ENCODE assay signal across 9 mouse cellular contexts in the genomic region with DNA sequence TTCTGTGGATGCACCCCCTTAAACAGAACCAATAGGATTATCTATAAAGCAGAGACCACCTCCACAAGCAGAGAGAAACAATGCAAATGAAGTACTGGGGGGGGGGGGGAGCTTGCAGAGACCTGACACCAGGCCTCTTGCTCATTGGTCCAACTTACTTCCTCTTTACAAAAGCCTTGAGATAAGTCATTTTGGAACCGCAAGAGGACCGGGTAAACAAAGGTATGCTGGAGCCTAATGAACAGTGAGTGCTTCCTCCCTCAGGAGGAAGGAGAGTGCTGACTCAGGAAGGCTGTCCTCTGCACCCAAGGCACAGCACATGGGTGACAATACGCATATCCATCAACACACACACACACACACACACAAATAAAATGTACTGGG. TPM values are rescaled to one million over a fixed set of nuclear protein-coding genes. Genes with fewer than 3 reads are reported as not detected.
A peak's percentile ranks its signal among the peaks of the same experiment; 100 is the strongest.
DNase-seq lines count a peak whose midpoint lies in the region; ATAC-seq and TF ChIP-seq lines count a peak whose summit lies in the region.
"Had no signal": no experiment of that assay in that cellular context is flagged by ENCODE, and none has a peak within 500 bp of the region (broad histone marks: within the 10 kb centered on the region; RNA-seq: fewer than 3 reads in every experiment).

No protein-coding gene starts in this region.

- TF ChIP-seq POLR2A in lung, adult 2 months (IDR thresholded peaks at IDR 0.05; ENCODE audit: borderline replicate concordance, extremely low read depth, low read depth, low read length): no peak

- peak overlapping the region; percentile 80 for H3K4me3 ChIP-seq in forebrain, embryonic 10.5 days
- H3K4me3 ChIP-seq in forebrain, embryonic 14.5 days (ENCODE audit: low read depth, low read length): no peak overlapping the region
- no peak overlapping the region for H3K4me3 ChIP-seq in lung, adult 2 months (replicated peaks; ENCODE audit: extremely low read depth, low read depth, low read length)
- H3K4me3 ChIP-seq in heart, postnatal 0 days (ENCODE audit: low read depth, low read length): no peak overlapping the region; the same call in 1 of the 2 replicates

- DNase-seq in forebrain, embryonic 10.5 days (ENCODE audit: extremely low spot score, low spot score): no peak
- DNase-seq in forebrain, embryonic 14.5 days (ENCODE audit: low spot score): no peak
- peak; percentile 34 for DNase-seq in lung, postnatal 25 days (ENCODE audit: low spot score)
- DNase-seq in lung, adult 2 months: no peak
- DNase-seq in heart, postnatal 0 days (ENCODE audit: low spot score): no peak
- no peak for DNase-seq in cerebellum, adult 11-12 months
- DNase-seq in ovary, postnatal 14 days (ENCODE audit: low spot score): no peak

- no peak for ATAC-seq in forebrain, embryonic 14.5 days
- ATAC-seq in heart, postnatal 0 days (ENCODE audit: insufficient read depth, low read depth): no peak
- ATAC-seq in monocyte, adult 5-6 weeks (replicated peaks; ENCODE audit: insufficient number of reproducible peaks, low FRiP score, low TSS enrichment, poor library complexity, severe bottlenecking): peak; percentile 23

- H3K9me3 ChIP-seq in forebrain, embryonic 10.5 days: peaks cover 6% of the 10 kb centered on the region; the same call in 1 of the 2 replicates
- no peaks in the 10 kb centered on the region for H3K9me3 ChIP-seq in forebrain, embryonic 14.5 days (replicated peaks; ENCODE audit: control insufficient read depth, low read length)
- H3K9me3 ChIP-seq in heart, postnatal 0 days (replicated peaks; ENCODE audit: control insufficient read depth, low read length): no peaks in the 10 kb centered on the region
- H3K9me3 ChIP-seq: limb, embryonic 15.5 days had no signal

- peaks cover 43% of the 10 kb centered on the region for H3K4me1 ChIP-seq in forebrain, embryonic 10.5 days
- peaks cover 16% of the 10 kb centered on the region for H3K4me1 ChIP-seq in forebrain, embryonic 14.5 days (ENCODE audit: control insufficient read depth, insufficient read depth, low read length)
- peaks cover 2% of the 10 kb centered on the region for H3K4me1 ChIP-seq in lung, adult 2 months (ENCODE audit: control insufficient read depth, insufficient read depth, low read length)
- peaks cover 22% of the 10 kb centered on the region for H3K4me1 ChIP-seq in heart, postnatal 0 days (ENCODE audit: control insufficient read depth, insufficient read depth)

- whole genome bisulfite sequencing in forebrain, embryonic 10.5 days: 25% methylated on average over 3 of the region's 3 CpGs
- WGBS in forebrain, embryonic 14.5 days: 25% methylated on average over 3 of the region's 3 CpGs
- 14% methylated on average over 3 of the region's 3 CpGs for WGBS in lung, adult 2 months
- 21% methylated on average over 3 of the region's 3 CpGs for WGBS in heart, postnatal 0 days

- no peak overlapping the region for H3K4me2 ChIP-seq in forebrain, embryonic 14.5 days (ENCODE audit: low read length)
- peak overlapping the region; percentile 69 for H3K4me2 ChIP-seq in heart, postnatal 0 days (ENCODE audit: low read depth, low read length)

- peaks cover 57% of the 10 kb centered on the region for H3K27me3 ChIP-seq in forebrain, embryonic 10.5 days (ENCODE audit: poor library complexity, severe bottlenecking)
- H3K27me3 ChIP-seq in forebrain, embryonic 14.5 days (replicated peaks; ENCODE audit: control insufficient read depth, insufficient read depth, low read length): peaks cover 21% of the 10 kb centered on the region
- H3K27me3 ChIP-seq in heart, postnatal 0 days (ENCODE audit: control insufficient read depth, insufficient read depth, low read length): peaks cover 5% of the 10 kb centered on the region

- no peak overlapping the region for H3K27ac ChIP-seq in forebrain, embryonic 10.5 days
- H3K27ac ChIP-seq in forebrain, embryonic 14.5 days (ENCODE audit: low read depth, low read length): no peak overlapping the region
- H3K27ac ChIP-seq in heart, postnatal 0 days (ENCODE audit: low read depth): peak overlapping the region; percentile 61; the same call in 1 of the 2 replicates

- no peak for TF ChIP-seq CTCF in lung, adult 2 months (IDR thresholded peaks at IDR 0.05; ENCODE audit: insufficient read depth, low read length)
- no peak for TF ChIP-seq CTCF in heart, postnatal 0 days (IDR thresholded peaks at IDR 0.05; ENCODE audit: low read depth)

- peaks cover 10% of the 10 kb centered on the region for H3K36me3 ChIP-seq in forebrain, embryonic 10.5 days (replicated peaks)
- peaks cover 11% of the 10 kb centered on the region; the same call in 1 of the 2 replicates for H3K36me3 ChIP-seq in forebrain, embryonic 14.5 days (ENCODE audit: control insufficient read depth, insufficient read depth, low read length)
- no peaks in the 10 kb centered on the region for H3K36me3 ChIP-seq in heart, postnatal 0 days (replicated peaks; ENCODE audit: control insufficient read depth, insufficient read depth, low read length)

- no peak for TF ChIP-seq EP300 in heart, postnatal 0 days (IDR thresholded peaks at IDR 0.05; ENCODE audit: low read depth)

- no peak overlapping the region for H3K9ac ChIP-seq in forebrain, embryonic 14.5 days (ENCODE audit: low read length)
- H3K9ac ChIP-seq in heart, postnatal 0 days (replicated peaks; ENCODE audit: low read depth, low read length): no peak overlapping the region
- H3K9ac ChIP-seq: limb, embryonic 15.5 days had no signal

RNA-seq across cellular contexts. Expression of gene Gm20479, which starts 0.4 kb away (rescaled TPM):
- polyA plus RNA-seq in forebrain, embryonic 10.5 days (2016; fragmentation: Nextera tagmentation; extraction: Ambion mirVana): 1.4 TPM in 1 of 2 replicates, not detected in the other
- polyA plus RNA-seq in forebrain, embryonic 14.5 days (2014; fragmentation: Nextera tagmentation; extraction: Ambion mirVana): 0.38 TPM in 1 of 2 replicates, not detected in the other
- polyA plus RNA-seq in lung, adult 2 months (2012; rRNA removed): not detected in 2 replicates
- 2.0 TPM in 1 of 2 replicates, not detected in the other for total RNA-seq in heart, postnatal 0 days (2014; rRNA removed; ENCODE audit: low replicate concordance)
- polyA plus RNA-seq in heart, postnatal 0 days (2015; fragmentation: Nextera tagmentation; extraction: Ambion mirVana): 0.46 TPM in 1 of 2 replicates, not detected in the other
- total RNA-seq in monocyte, adult 5-6 weeks (2017): not detected in 3 replicates

RNA-seq across cellular contexts. Expression of gene Shkbp1, which starts 1.8 kb away (rescaled TPM):
- polyA plus RNA-seq in forebrain, embryonic 10.5 days (2016; fragmentation: Nextera tagmentation; extraction: Ambion mirVana): 62.4 and 67.7 TPM in 2 replicates
- 52.4 and 66.4 TPM in 2 replicates for polyA plus RNA-seq in forebrain, embryonic 14.5 days (2014; fragmentation: Nextera tagmentation; extraction: Ambion mirVana)
- polyA plus RNA-seq in lung, adult 2 months (2012; rRNA removed): 76.4 and 85.1 TPM in 2 replicates
- total RNA-seq in heart, postnatal 0 days (2014; rRNA removed; ENCODE audit: low replicate concordance): 16.7 and 21.0 TPM in 2 replicates
- polyA plus RNA-seq in heart, postnatal 0 days (2015; fragmentation: Nextera tagmentation; extraction: Ambion mirVana): 14.2 and 18.3 TPM in 2 replicates
- 33.3 to 47.0 TPM (median 39.9 TPM) in 3 replicates for total RNA-seq in monocyte, adult 5-6 weeks (2017)

RNA-seq across cellular contexts. Expression of gene Ltbp4, which starts 20.1 kb away (rescaled TPM):
- 8.5 and 11.1 TPM in 2 replicates for polyA plus RNA-seq in forebrain, embryonic 10.5 days (2016; fragmentation: Nextera tagmentation; extraction: Ambion mirVana)
- polyA plus RNA-seq in forebrain, embryonic 14.5 days (2014; fragmentation: Nextera tagmentation; extraction: Ambion mirVana): 8.0 and 11.0 TPM in 2 replicates
- 496 and 612 TPM in 2 replicates for polyA plus RNA-seq in lung, adult 2 months (2012; rRNA removed)
- total RNA-seq in heart, postnatal 0 days (2014; rRNA removed; ENCODE audit: low replicate concordance): 150 TPM in 2 replicates
- polyA plus RNA-seq in heart, postnatal 0 days (2015; fragmentation: Nextera tagmentation; extraction: Ambion mirVana): 56.9 and 61.7 TPM in 2 replicates
- 0.68 TPM in 1 of 3 replicates, not detected in the others for total RNA-seq in monocyte, adult 5-6 weeks (2017)
